Mouse (Mus musculus): ENCODE results near the gene Stpg2. TPM values are rescaled to one million over a fixed set of nuclear protein-coding genes. Genes with fewer than 3 reads are reported as not detected.
"Not testable (repeated sequence)": the region's sequence is repeated elsewhere in the genome, so short reads cannot be mapped to it uniquely, and the experiment has no call there.

The Stpg2 gene
- polyA plus RNA-seq, 1 experiment from 2014 or later: not detected

- no peaks in the 10 kb centered on the region for H3K27me3 ChIP-seq (ENCODE audit: control insufficient read depth, insufficient read depth, low read length)
- no peaks in the 10 kb centered on the region for H3K4me1 ChIP-seq (replicated peaks; ENCODE audit: control insufficient read depth, insufficient read depth)
- TF ChIP-seq EP300 (optimal IDR thresholded peaks at IDR 0.05) (no peak), CTCF (IDR thresholded peaks at IDR 0.05; ENCODE audit: low read depth) (no peak)
- no peaks in the 10 kb centered on the region for H3K9me3 ChIP-seq (ENCODE audit: control insufficient read depth, low read length)
- no peaks in the 10 kb centered on the region for H3K36me3 ChIP-seq (ENCODE audit: control insufficient read depth, insufficient read depth, low read length)
- DNase-seq (ENCODE audit: low spot score) (no peak), ATAC-seq (ENCODE audit: low FRiP score, low TSS enrichment) (no peak)
- H3K4me3 ChIP-seq (ENCODE audit: low read depth, low read length): no peak overlapping the region
- H3K4me2 ChIP-seq (replicated peaks; ENCODE audit: low read depth): no peak overlapping the region
- WGBS: 69% methylated on average over 3 of the region's 3 CpGs
- no peak overlapping the region for H3K27ac ChIP-seq (replicated peaks)
- H3K9ac ChIP-seq (ENCODE audit: low read length): no peak overlapping the region
Measured at GRCm38 (mm10) chr3:139495939-139496338, 290.4 kb downstream of the Stpg2 start.

DNA sequence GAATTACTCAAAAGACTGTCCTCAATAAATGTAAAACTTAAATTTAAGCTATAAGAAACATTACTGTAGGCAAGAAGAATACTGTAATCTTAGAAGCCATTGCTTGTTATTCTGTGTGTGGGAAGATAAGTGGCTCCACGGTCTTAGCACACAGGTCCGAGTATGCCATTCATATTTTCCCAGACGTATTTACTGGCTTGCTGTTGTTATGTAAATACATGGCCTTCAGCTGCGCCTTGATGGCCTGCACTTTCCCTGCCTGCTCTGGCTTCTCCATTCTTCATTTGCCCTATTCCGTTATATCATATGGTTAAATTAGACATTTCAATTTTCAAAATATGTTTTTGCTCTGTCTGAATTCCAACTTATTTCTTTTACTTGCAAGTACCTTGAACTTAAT is 296.7 kb downstream of the Stpg2 start:
- Histone ChIP-seq H3K4me1 (replicated peaks; ENCODE audit: control insufficient read depth, insufficient read depth) (no peaks in the 10 kb centered on the region), H3K9me3 (ENCODE audit: control insufficient read depth, low read length) (no peaks in the 10 kb centered on the region), H3K4me3 (ENCODE audit: low read depth, low read length) (no peak overlapping the region), H3K27me3 (ENCODE audit: control insufficient read depth, insufficient read depth, low read length) (no peaks in the 10 kb centered on the region), H3K36me3 (ENCODE audit: control insufficient read depth, insufficient read depth, low read length) (no peaks in the 10 kb centered on the region), H3K4me2 (replicated peaks; ENCODE audit: low read depth) (no peak overlapping the region), H3K27ac (replicated peaks) (no peak overlapping the region), H3K9ac (ENCODE audit: low read length) (no peak overlapping the region)
- ATAC-seq (ENCODE audit: low FRiP score, low TSS enrichment): no peak
- WGBS: 75% methylated on average over 5 of the region's 5 CpGs
- TF ChIP-seq EP300 (optimal IDR thresholded peaks at IDR 0.05): no peak
- TF ChIP-seq CTCF (IDR thresholded peaks at IDR 0.05; ENCODE audit: low read depth): no peak
- no peak for DNase-seq (ENCODE audit: low spot score)

GRCm38 (mm10) chr3:139509275-139509985 is 303.9 kb downstream of the Stpg2 start:
- H3K27ac ChIP-seq (replicated peaks): no peak overlapping the region
- no peaks in the 10 kb centered on the region for H3K9me3 ChIP-seq (ENCODE audit: control insufficient read depth, low read length)
- 40% methylated on average over 6 of the region's 6 CpGs for WGBS
- H3K4me1 ChIP-seq (replicated peaks; ENCODE audit: control insufficient read depth, insufficient read depth): no peaks in the 10 kb centered on the region
- DNase-seq (ENCODE audit: low spot score): no peak
- no peak overlapping the region for H3K4me2 ChIP-seq (replicated peaks; ENCODE audit: low read depth)
- no peak for ATAC-seq (ENCODE audit: low FRiP score, low TSS enrichment)
- no peak overlapping the region for H3K9ac ChIP-seq (ENCODE audit: low read length)
- peak; percentile 52 for TF ChIP-seq CTCF (IDR thresholded peaks at IDR 0.05; ENCODE audit: low read depth)
- TF ChIP-seq EP300 (optimal IDR thresholded peaks at IDR 0.05): no peak
- H3K36me3 ChIP-seq (ENCODE audit: control insufficient read depth, insufficient read depth, low read length): no peaks in the 10 kb centered on the region
- H3K4me3 ChIP-seq (ENCODE audit: low read depth, low read length): no peak overlapping the region
- H3K27me3 ChIP-seq (ENCODE audit: control insufficient read depth, insufficient read depth, low read length): no peaks in the 10 kb centered on the region

- Histone ChIP-seq H3K36me3 (ENCODE audit: control insufficient read depth, insufficient read depth, low read length) (no peaks in the 10 kb centered on the region), H3K27ac (replicated peaks) (no peak overlapping the region), H3K4me1 (replicated peaks; ENCODE audit: control insufficient read depth, insufficient read depth) (no peaks in the 10 kb centered on the region), H3K9me3 (ENCODE audit: control insufficient read depth, low read length) (no peaks in the 10 kb centered on the region), H3K9ac (ENCODE audit: low read length) (no peak overlapping the region), H3K4me3 (ENCODE audit: low read depth, low read length) (no peak overlapping the region), H3K27me3 (ENCODE audit: control insufficient read depth, insufficient read depth, low read length) (no peaks in the 10 kb centered on the region), H3K4me2 (replicated peaks; ENCODE audit: low read depth) (no peak overlapping the region)
- TF ChIP-seq CTCF (IDR thresholded peaks at IDR 0.05; ENCODE audit: low read depth): no peak
- TF ChIP-seq EP300 (optimal IDR thresholded peaks at IDR 0.05): no peak
- 92% methylated on average over 2 of the region's 2 CpGs for WGBS
- ATAC-seq (ENCODE audit: low FRiP score, low TSS enrichment) (no peak), DNase-seq (ENCODE audit: low spot score) (no peak)
Measured at GRCm38 (mm10) chr3:139578496-139578895, 373.0 kb downstream of the Stpg2 start.

- ATAC-seq (ENCODE audit: low FRiP score, low TSS enrichment): no peak
Measured at GRCm38 (mm10) chr3:139581298-139581697, 375.8 kb downstream of the Stpg2 start.

DNA sequence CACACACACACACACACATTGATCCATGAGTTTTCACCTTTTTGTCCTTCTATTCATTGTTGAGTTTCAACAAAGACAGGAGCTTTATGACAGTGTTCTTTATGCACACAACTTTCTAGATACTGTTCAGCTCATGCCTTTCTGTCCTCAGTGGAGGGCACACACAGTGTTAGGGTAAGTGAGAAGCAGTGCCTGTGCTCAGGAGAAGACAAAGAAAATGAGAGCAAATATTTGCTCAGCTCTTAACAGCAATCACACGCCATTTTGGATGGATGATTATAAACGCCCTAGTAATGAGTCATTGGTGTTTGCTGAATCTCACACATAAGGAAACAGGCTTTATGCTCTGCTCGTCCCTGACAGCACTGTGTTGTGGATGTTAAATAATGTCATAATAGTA is 394.0 kb downstream of the Stpg2 start:
- DNase-seq (ENCODE audit: low spot score): no peak
- peak; percentile 88 for ATAC-seq (ENCODE audit: low FRiP score, low TSS enrichment)
- Histone ChIP-seq H3K27ac (replicated peaks) (no peak overlapping the region), H3K36me3 (ENCODE audit: control insufficient read depth, insufficient read depth, low read length) (no peaks in the 10 kb centered on the region), H3K4me1 (replicated peaks; ENCODE audit: control insufficient read depth, insufficient read depth) (no peaks in the 10 kb centered on the region), H3K4me2 (replicated peaks; ENCODE audit: low read depth) (no peak overlapping the region), H3K9me3 (ENCODE audit: control insufficient read depth, low read length) (no peaks in the 10 kb centered on the region), H3K27me3 (ENCODE audit: control insufficient read depth, insufficient read depth, low read length) (no peaks in the 10 kb centered on the region), H3K9ac (ENCODE audit: low read length) (no peak overlapping the region), H3K4me3 (ENCODE audit: low read depth, low read length) (no peak overlapping the region)
- 30% methylated on average over 3 of the region's 3 CpGs for WGBS
- TF ChIP-seq EP300 (optimal IDR thresholded peaks at IDR 0.05) (no peak), CTCF (IDR thresholded peaks at IDR 0.05; ENCODE audit: low read depth) (no peak)

More at GRCm38 (mm10) chr3:139581298-139581697, 375.8 kb downstream of the Stpg2 start:
- no peaks in the 10 kb centered on the region for H3K9me3 ChIP-seq (ENCODE audit: control insufficient read depth, low read length)
- DNase-seq (ENCODE audit: low spot score): no peak
- H3K4me1 ChIP-seq (replicated peaks; ENCODE audit: control insufficient read depth, insufficient read depth): no peaks in the 10 kb centered on the region
- H3K36me3 ChIP-seq (ENCODE audit: control insufficient read depth, insufficient read depth, low read length): no peaks in the 10 kb centered on the region
- no peak for TF ChIP-seq EP300 (optimal IDR thresholded peaks at IDR 0.05)
- TF ChIP-seq CTCF (IDR thresholded peaks at IDR 0.05; ENCODE audit: low read depth): no peak
- no peak overlapping the region for H3K4me2 ChIP-seq (replicated peaks; ENCODE audit: low read depth)
- no peaks in the 10 kb centered on the region for H3K27me3 ChIP-seq (ENCODE audit: control insufficient read depth, insufficient read depth, low read length)
- no peak overlapping the region for H3K4me3 ChIP-seq (ENCODE audit: low read depth, low read length)
- no peak overlapping the region for H3K9ac ChIP-seq (ENCODE audit: low read length)
- H3K27ac ChIP-seq (replicated peaks): no peak overlapping the region

DNA sequence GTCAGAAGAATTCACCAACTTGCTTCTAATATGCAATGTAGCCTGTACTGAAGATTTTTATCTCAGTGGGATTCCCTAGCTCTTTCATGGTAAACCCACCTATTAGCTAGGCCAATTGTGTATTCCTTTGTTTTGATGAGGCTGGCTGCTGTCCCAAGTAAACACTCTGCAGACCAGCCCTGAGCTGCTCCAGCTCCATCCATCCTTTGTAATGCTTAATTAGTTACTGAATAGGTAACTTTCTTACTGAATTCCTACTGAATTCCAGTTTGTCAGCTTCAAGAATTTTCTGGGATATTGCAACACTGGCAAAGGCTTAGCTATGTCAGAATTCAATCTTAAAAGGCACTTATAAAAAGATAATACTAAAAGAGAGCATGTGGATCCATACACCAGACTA is 402.8 kb downstream of the Stpg2 start:
- not testable (repeated sequence) for ATAC-seq (ENCODE audit: low FRiP score, low TSS enrichment); H3K4me2 ChIP-seq (replicated peaks; ENCODE audit: low read depth); DNase-seq (ENCODE audit: low spot score); H3K9me3 ChIP-seq (ENCODE audit: control insufficient read depth, low read length); H3K4me1 ChIP-seq (replicated peaks; ENCODE audit: control insufficient read depth, insufficient read depth); H3K27me3 ChIP-seq (ENCODE audit: control insufficient read depth, insufficient read depth, low read length); H3K27ac ChIP-seq (replicated peaks); H3K9ac ChIP-seq (ENCODE audit: low read length); H3K36me3 ChIP-seq (ENCODE audit: control insufficient read depth, insufficient read depth, low read length); H3K4me3 ChIP-seq (ENCODE audit: low read depth, low read length)
